Mouse (Mus musculus) MEL (cell line): ENCODE data around the gene Hoxa1. TPM values are rescaled to one million over a fixed set of nuclear protein-coding genes. Genes with fewer than 3 reads are reported as not detected.

Experiments used
- DNase-seq: peaks from one replicate; pipeline ENCODE4 v3.0.0; 2011; ENCODE audit warnings: low read depth, low spot score
- H3K27ac ChIP-seq: 2 replicates; pipeline ENCODE4 v1.5.1; 2012; ENCODE audit warnings: low read depth, mild to moderate bottlenecking, control low read depth, low read length, moderate library complexity; ENCODE audit not compliant: control insufficient read depth
- H3K27me3 ChIP-seq, 2 experiments: fragments of 150-350 bp in 1 of 2; sonication (generic) in 1 of 2; 2 replicates each; pipeline ENCODE4 v1.6.1; 2012; ENCODE audit warnings: low read length in 2 of 2, mild to moderate bottlenecking in 2 of 2, improper control_type of control experiment in 1 of 2, moderate library complexity in 1 of 2; ENCODE audit not compliant: insufficient read depth in 2 of 2, control insufficient read depth in 1 of 2
- H3K36me3 ChIP-seq, 2 experiments: 2 replicates each; pipeline ENCODE4 v1.6.1; 2012 to 2014; ENCODE audit warnings: low read length in 2 of 2, improper control_type of control experiment in 1 of 2, inconsistent platforms in 1 of 2, mild to moderate bottlenecking in 1 of 2; ENCODE audit not compliant: insufficient read depth in 2 of 2, control insufficient read depth in 1 of 2
- H3K4me1 ChIP-seq, 2 experiments: fragments of 150-350 bp in 1 of 2; sonication (generic) in 1 of 2; 2 replicates each; pipeline ENCODE4 v1.6.1; 2012; ENCODE audit warnings: low read length in 2 of 2, improper control_type of control experiment in 1 of 2, mild to moderate bottlenecking in 1 of 2; ENCODE audit not compliant: insufficient read depth in 2 of 2, control insufficient read depth in 1 of 2
- H3K4me3 ChIP-seq, 2 experiments: fragments of 150-350 bp in 1 of 2; sonication (generic) in 1 of 2; 2 replicates each; pipeline ENCODE4 v1.5.1; 2012; ENCODE audit warnings: low read depth in 2 of 2, low read length in 2 of 2, mild to moderate bottlenecking in 2 of 2, moderate library complexity in 2 of 2, control low read depth in 1 of 2, improper control_type of control experiment in 1 of 2; ENCODE audit not compliant: control insufficient read depth in 1 of 2, insufficient read depth in 1 of 2
- H3K79me2 ChIP-seq: 2 replicates; pipeline ENCODE4 v1.6.1; 2012; ENCODE audit warnings: mild to moderate bottlenecking, low read length, moderate library complexity; ENCODE audit not compliant: control insufficient read depth, poor library complexity, insufficient read depth
- H3K9ac ChIP-seq: 2 replicates; pipeline ENCODE4 v1.6.1; 2012; ENCODE audit warnings: low read depth, mild to moderate bottlenecking, control low read depth, low read length, moderate library complexity; ENCODE audit not compliant: control insufficient read depth, poor library complexity, severe bottlenecking
- H3K9me3 ChIP-seq: fragments of 150-350 bp; sonication (generic); replicated peaks from 2 replicates; pipeline ENCODE4 v1.6.1; 2012; ENCODE audit warnings: mild to moderate bottlenecking, low read length, improper control_type of control experiment, moderate library complexity; ENCODE audit not compliant: insufficient read depth
- CHD1 ChIP-seq: IDR thresholded peaks from 2 replicates; pipeline ENCODE4 v1.6.1; 2012; ENCODE audit warnings: low read depth, mild to moderate bottlenecking, inconsistent platforms, low read length, improper control_type of control experiment
- CHD2 ChIP-seq: IDR thresholded peaks from 2 replicates; pipeline ENCODE4 v1.6.1; 2011; ENCODE audit warnings: low read length, improper control_type of control experiment
- E2F4 ChIP-seq: IDR thresholded peaks from 2 replicates; pipeline ENCODE4 v1.6.1; 2011; ENCODE audit warnings: low read depth, low read length, improper control_type of control experiment, borderline replicate concordance
- ELF1 ChIP-seq: IDR thresholded peaks from 2 replicates; pipeline ENCODE4 v1.6.1; 2014; ENCODE audit warnings: low read depth, mild to moderate bottlenecking, inconsistent platforms, low read length, improper control_type of control experiment, moderate library complexity
- JUND ChIP-seq: IDR thresholded peaks from 2 replicates; pipeline ENCODE4 v1.6.1; 2011; ENCODE audit warnings: low read depth, mild to moderate bottlenecking, improper control_type of control experiment, low read length
- MAZ ChIP-seq: IDR thresholded peaks from 2 replicates; pipeline ENCODE4 v1.6.1; 2012; ENCODE audit warnings: low read depth, mild to moderate bottlenecking, inconsistent platforms, low read length, improper control_type of control experiment
- MXI1 ChIP-seq: IDR thresholded peaks from 2 replicates; pipeline ENCODE4 v1.6.1; 2011; ENCODE audit warnings: mild to moderate bottlenecking, low read depth, low read length, improper control_type of control experiment
- NELFE ChIP-seq: IDR thresholded peaks from 2 replicates; pipeline ENCODE4 v1.6.1; 2011; ENCODE audit warnings: low read depth, low read length, improper control_type of control experiment
- POLR2A ChIP-seq, 2 experiments: IDR thresholded peaks; 2 replicates each; pipeline ENCODE4 v1.6.1; 2011 to 2012; ENCODE audit warnings: low read length in 2 of 2, mild to moderate bottlenecking in 2 of 2, control low read depth in 1 of 2, improper control_type of control experiment in 1 of 2, low read depth in 1 of 2, moderate library complexity in 1 of 2; ENCODE audit not compliant: control insufficient read depth in 1 of 2, insufficient read depth in 1 of 2, poor library complexity in 1 of 2
- POLR2AphosphoS2 ChIP-seq: IDR thresholded peaks from 2 replicates; pipeline ENCODE4 v1.6.1; 2011; ENCODE audit warnings: low read length, improper control_type of control experiment
- POLR2AphosphoS5 ChIP-seq: IDR thresholded peaks from 2 replicates; pipeline ENCODE4 v1.6.1; 2012; ENCODE audit warnings: low read depth, borderline replicate concordance, mild to moderate bottlenecking, inconsistent platforms, low read length, moderate library complexity, mixed read lengths
- RAD21 ChIP-seq: IDR thresholded peaks from 2 replicates; pipeline ENCODE4 v1.6.1; 2011; ENCODE audit warnings: mild to moderate bottlenecking, low read depth, low read length, improper control_type of control experiment
- TBP ChIP-seq: IDR thresholded peaks from 2 replicates; pipeline ENCODE4 v1.8.0; 2011; ENCODE audit warnings: low read depth, low read length, improper control_type of control experiment
- USF1 ChIP-seq: IDR thresholded peaks from 2 replicates; pipeline ENCODE4 v1.6.1; 2014; ENCODE audit warnings: low read depth, mild to moderate bottlenecking, inconsistent platforms, low read length, improper control_type of control experiment, moderate library complexity
- USF2 ChIP-seq, 2 experiments: IDR thresholded peaks; 2 replicates each; pipeline ENCODE4 v1.6.1; 2011 to 2012; ENCODE audit warnings: improper control_type of control experiment in 2 of 2, low read length in 2 of 2, borderline replicate concordance in 1 of 2, inconsistent platforms in 1 of 2, low read depth in 1 of 2, mild to moderate bottlenecking in 1 of 2; ENCODE audit not compliant: insufficient read depth in 1 of 2
- ZC3H11A ChIP-seq: IDR thresholded peaks from 2 replicates; pipeline ENCODE4 v1.6.1; 2012; ENCODE audit warnings: low read depth, mild to moderate bottlenecking, inconsistent platforms, low read length, improper control_type of control experiment
- ZKSCAN1 ChIP-seq: IDR thresholded peaks from 2 replicates; pipeline ENCODE4 v1.6.1; 2012; ENCODE audit warnings: low read depth, mild to moderate bottlenecking, inconsistent platforms, low read length, improper control_type of control experiment, moderate library complexity
- polyA plus RNA-seq, 2 experiments: library from polyadenylated mRNA; stranded (reverse) in 1 of 2; unstranded in 1 of 2; fragments of >175 nt in 1 of 2; fragments of >200 nt in 1 of 2; gene quantifications; 2 replicates each; pipeline versions ENCODE4 v1.2.1 to v1.2.4; 2012; ENCODE audit warnings: low replicate concordance in 2 of 2, low read depth in 1 of 2; ENCODE audit not compliant: insufficient read length in 2 of 2, insufficient read depth in 1 of 2, missing spikeins in 1 of 2
- total RNA-seq: library from RNA; depleted of rRNA; stranded (reverse); fragments of 300-350 nt; gene quantifications from 2 replicates; pipeline ENCODE4 v1.2.3, GENCODE M21; 2012; rRNA removed

Hoxa1 gene
- total and polyA plus RNA-seq, 3 experiments = not detected

- no peak overlapping the region for H3K4me3 ChIP-seq
- H3K27me3 ChIP-seq = no peaks in the 10 kb centered on the region; a peak in 1 of 4 replicates
- no peak overlapping the region for H3K27ac ChIP-seq
- TF ChIP-seq MAZ (no peak), TBP (no peak), CHD2 (no peak), POLR2AphosphoS5 (no peak), E2F4 (no peak), ELF1 (no peak), NELFE (no peak), CHD1 (no peak), ZC3H11A (no peak), POLR2A (IDR thresholded peaks at IDR 0.05; ENCODE audit: control insufficient read depth in 1 of 2, insufficient read depth in 1 of 2, low read depth in 1 of 2, low read length in 2 of 2, poor library complexity in 1 of 2) (no peak), RAD21 (no peak), MXI1 (no peak), ZKSCAN1 (no peak), POLR2AphosphoS2 (no peak), USF2 (IDR thresholded peaks at IDR 0.05; ENCODE audit: borderline replicate concordance in 1 of 2, insufficient read depth in 1 of 2, low read depth in 1 of 2, low read length in 2 of 2) (no peak), USF1 (no peak), JUND (no peak)
- no peak for DNase-seq
- no peaks in the 10 kb centered on the region for H3K79me2 ChIP-seq
- H3K4me1 ChIP-seq = no peaks in the 10 kb centered on the region
- no peaks in the 10 kb centered on the region for H3K9me3 ChIP-seq
- H3K36me3 ChIP-seq = no peaks in the 10 kb centered on the region
- H3K9ac ChIP-seq = no peak overlapping the region
Observed at GRCm38 (mm10) chr6:52106178-52106577, 51.9 kb downstream of the Hoxa1 start.

Other genes starting within 250 kb of the Hoxa1 start
- gene Skap2, start 145.8 kb downstream of the Hoxa1 start, total RNA-seq = 17.7 and 17.8 TPM in 2 replicates
- gene Skap2, start 145.8 kb downstream of the Hoxa1 start, polyA plus RNA-seq = 10 to 100 TPM in 1 of 2 experiments, not detected in 1; 31.3 TPM
- gene Hoxa2, start 6.5 kb upstream of the Hoxa1 start, total RNA-seq = not detected in 2 replicates
- gene Hoxa2, start 6.5 kb upstream of the Hoxa1 start, polyA plus RNA-seq = not detected
- gene 5730596B20Rik, start 19.2 kb upstream of the Hoxa1 start, total RNA-seq = not detected in 2 replicates
- gene 5730596B20Rik, start 19.2 kb upstream of the Hoxa1 start, polyA plus RNA-seq = not detected
- not detected in 2 replicates for gene Hoxa4, start 33.4 kb upstream of the Hoxa1 start, total RNA-seq
- not detected for gene Hoxa4, start 33.4 kb upstream of the Hoxa1 start, polyA plus RNA-seq
- gene Hoxa5, start 46.3 kb upstream of the Hoxa1 start, total RNA-seq = not detected in 2 replicates
- not detected for gene Hoxa5, start 46.3 kb upstream of the Hoxa1 start, polyA plus RNA-seq
- not detected in 2 replicates for gene Hoxa6, start 50.4 kb upstream of the Hoxa1 start, total RNA-seq
- gene Hoxa6, start 50.4 kb upstream of the Hoxa1 start, polyA plus RNA-seq = not detected
- gene Hoxa3, start 55.0 kb upstream of the Hoxa1 start, total RNA-seq = not detected in 2 replicates
- not detected for gene Hoxa3, start 55.0 kb upstream of the Hoxa1 start, polyA plus RNA-seq
- not detected in 2 replicates for gene Gm28308, start 55.0 kb upstream of the Hoxa1 start, total RNA-seq
- not detected for gene Gm28308, start 55.0 kb upstream of the Hoxa1 start, polyA plus RNA-seq
- gene Hoxa7, start 63.5 kb upstream of the Hoxa1 start, total RNA-seq = not detected in 2 replicates
- under 1 TPM in 1 of 2 experiments, not detected in 1; 0.17 TPM for gene Hoxa7, start 63.5 kb upstream of the Hoxa1 start, polyA plus RNA-seq
- not detected in 2 replicates for gene Hoxa9, start 72.8 kb upstream of the Hoxa1 start, total RNA-seq
- gene Hoxa9, start 72.8 kb upstream of the Hoxa1 start, polyA plus RNA-seq = not detected
- gene Hoxa10, start 82.5 kb upstream of the Hoxa1 start, total RNA-seq = not detected in 2 replicates
- gene Hoxa10, start 82.5 kb upstream of the Hoxa1 start, polyA plus RNA-seq = not detected
- not detected in 2 replicates for gene Hoxa11, start 87.5 kb upstream of the Hoxa1 start, total RNA-seq
- not detected for gene Hoxa11, start 87.5 kb upstream of the Hoxa1 start, polyA plus RNA-seq
- gene Hoxa13, start 102.6 kb upstream of the Hoxa1 start, total RNA-seq = not detected in 2 replicates
- not detected for gene Hoxa13, start 102.6 kb upstream of the Hoxa1 start, polyA plus RNA-seq
- gene Evx1, start 155.2 kb upstream of the Hoxa1 start, total RNA-seq = not detected in 2 replicates
- not detected for gene Evx1, start 155.2 kb upstream of the Hoxa1 start, polyA plus RNA-seq